Mouse (Mus musculus) hindbrain, embryonic 16.5 days (tissue): Measurements from ENCODE around the gene Krtap3-2. TPM values are rescaled to one million over a fixed set of nuclear protein-coding genes. Genes with fewer than 3 reads are reported as not detected.

Source experiments
- ATAC-seq: fragments of 200-750 bp; cut with Nextera tagmentation; 2 replicates; pipeline ENCODE4 v1.8.0; 2017; ENCODE audit warnings: moderate TSS enrichment, moderate library complexity
- H3K27ac ChIP-seq: fragments of 300-500 bp; sonication (generic); 2 replicates; pipeline ENCODE4 v1.5.1; 2014; ENCODE audit warnings: low read depth, mild to moderate bottlenecking, control low read depth, low read length, moderate library complexity
- H3K27me3 ChIP-seq: fragments of 300-500 bp; sonication (generic); replicated peaks from 2 replicates; pipeline ENCODE4 v1.6.1; 2014; ENCODE audit warnings: low read length; ENCODE audit not compliant: control insufficient read depth, insufficient read depth
- H3K36me3 ChIP-seq: fragments of 300-500 bp; sonication (generic); 2 replicates; pipeline ENCODE4 v1.6.1; 2014; ENCODE audit warnings: mild to moderate bottlenecking, low read length, moderate library complexity, mixed read lengths; ENCODE audit not compliant: control insufficient read depth, insufficient read depth
- H3K4me1 ChIP-seq: fragments of 300-500 bp; sonication (generic); 2 replicates; pipeline ENCODE4 v1.6.1; 2014; ENCODE audit warnings: low read depth, low read length; ENCODE audit not compliant: control insufficient read depth, insufficient read depth
- H3K4me2 ChIP-seq: fragments of 300-500 bp; sonication (generic); 2 replicates; pipeline ENCODE4 v1.6.1; 2014; ENCODE audit warnings: mild to moderate bottlenecking, low read length, control low read depth, moderate library complexity
- H3K4me3 ChIP-seq: fragments of 300-500 bp; sonication (generic); 2 replicates; pipeline ENCODE4 v1.5.1; 2014; ENCODE audit warnings: mild to moderate bottlenecking, low read length, control low read depth, moderate library complexity
- H3K9ac ChIP-seq: fragments of 300-500 bp; sonication (generic); 2 replicates; pipeline ENCODE4 v1.6.1; 2014; ENCODE audit warnings: low read depth, mild to moderate bottlenecking, control low read depth, low read length, moderate library complexity
- H3K9me3 ChIP-seq: fragments of 300-500 bp; sonication (generic); 2 replicates; pipeline ENCODE4 v1.6.1; 2014; ENCODE audit warnings: mild to moderate bottlenecking, low read length, moderate library complexity; ENCODE audit not compliant: control insufficient read depth
- WGBS: fragments of 180-500 bp; shearing (Covaris S2); extraction: QIAGEN DNeasy Blood & Tissue Kit; methylation state at CpG from one replicate; pipeline ENCODE4 v1.1.7; 2014; 5-methylcytosine and 5-hydroxymethylcytosine counted together
- polyA plus RNA-seq: library from polyadenylated mRNA; unstranded; fragments of >200 nt; fragmentation: Nextera tagmentation; extraction: Ambion mirVana; gene quantifications from 2 replicates; pipeline ENCODE4 v1.2.1, GENCODE M21; 2015

Gene Krtap3-2
- polyA plus RNA-seq, 1 experiment from 2014 or later = not detected

- 0 out of 2 replicates have a peak overlapping the region, but pooled peaks have one; percentile 38 for H3K9ac ChIP-seq
- H3K4me3 ChIP-seq = peak overlapping the region; percentile 13; the same call in 1 of the 2 replicates
- H3K4me2 ChIP-seq = peak overlapping the region; percentile 50
These were observed 17.5 kb upstream of the Krtap3-2 start for GRCm38 (mm10) chr11:99574106-99574505.

GRCm38 (mm10) chr11:99573164-99573563, 16.5 kb upstream of the Krtap3-2 start:
- Histone ChIP-seq H3K4me1 (no peaks in the 10 kb centered on the region), H3K4me3 (no peak overlapping the region), H3K27ac (no peak overlapping the region), H3K36me3 (no peaks in the 10 kb centered on the region), H3K4me2 (no peak overlapping the region), H3K27me3 (no peaks in the 10 kb centered on the region), H3K9ac (no peak overlapping the region), H3K9me3 (no peaks in the 10 kb centered on the region)
- ATAC-seq = no peak
- WGBS = 32% methylated on average over 4 of the region's 4 CpGs

More at GRCm38 (mm10) chr11:99574106-99574505, 17.5 kb upstream of the Krtap3-2 start:
- no peaks in the 10 kb centered on the region for H3K9me3 ChIP-seq
- WGBS = 2% methylated on average over 7 of the region's 7 CpGs
- no peaks in the 10 kb centered on the region for H3K36me3 ChIP-seq
- no peaks in the 10 kb centered on the region for H3K27me3 ChIP-seq
- no peaks in the 10 kb centered on the region for H3K4me1 ChIP-seq
- ATAC-seq = peak; percentile 72; the same call in 1 of the 2 replicates
- no peak overlapping the region for H3K27ac ChIP-seq

GRCm38 (mm10) chr11:99566530-99566929, 9.9 kb upstream of the Krtap3-2 start, which contains the start of gene Krtap3-1:
Gene Krtap3-1, minus strand, starts transcription at chr11:99566630.
- Histone ChIP-seq H3K27me3 (no peaks in the 10 kb centered on the region), H3K36me3 (no peaks in the 10 kb centered on the region), H3K9me3 (no peaks in the 10 kb centered on the region), H3K4me1 (no peaks in the 10 kb centered on the region), H3K4me3 (no peak within 1 kb of the TSS), H3K27ac (no peak within 1 kb of the TSS), H3K9ac (no peak within 1 kb of the TSS), H3K4me2 (no peak within 1 kb of the TSS)
- WGBS = 87% methylated on average over 7 of the region's 7 CpGs
- no peak for ATAC-seq

GRCm38 (mm10) chr11:99562580-99562979, 5.9 kb upstream of the Krtap3-2 start:
- Histone ChIP-seq H3K9ac (no peak overlapping the region), H3K27ac (no peak overlapping the region)
- 87% methylated on average over 6 of the region's 6 CpGs for WGBS

GRCm38 (mm10) chr11:99559366-99559765, 2.7 kb upstream of the Krtap3-2 start, which contains the start of gene Gm11939:
Gene Gm11939, minus strand, starts transcription at chr11:99559466.
- H3K27ac ChIP-seq = no peak within 1 kb of the TSS

More at GRCm38 (mm10) chr11:99562580-99562979, 5.9 kb upstream of the Krtap3-2 start:
- no peak overlapping the region for H3K4me3 ChIP-seq
- H3K9me3 ChIP-seq = no peaks in the 10 kb centered on the region
- no peak for ATAC-seq
- no peak overlapping the region for H3K4me2 ChIP-seq
- H3K36me3 ChIP-seq = no peaks in the 10 kb centered on the region
- no peaks in the 10 kb centered on the region for H3K27me3 ChIP-seq
- no peaks in the 10 kb centered on the region for H3K4me1 ChIP-seq

GRCm38 (mm10) chr11:99557976-99558745, 1.5 kb upstream of the Krtap3-2 start:
- Histone ChIP-seq H3K4me2 (no peak overlapping the region), H3K27me3 (no peaks in the 10 kb centered on the region), H3K36me3 (no peaks in the 10 kb centered on the region), H3K9ac (no peak overlapping the region), H3K4me3 (no peak overlapping the region), H3K9me3 (no peaks in the 10 kb centered on the region), H3K27ac (no peak overlapping the region), H3K4me1 (no peaks in the 10 kb centered on the region)
- ATAC-seq = no peak
- 82% methylated on average over 3 of the region's 3 CpGs for WGBS

More at GRCm38 (mm10) chr11:99559366-99559765, 2.7 kb upstream of the Krtap3-2 start, which contains the start of gene Gm11939:
- Histone ChIP-seq H3K4me3 (no peak within 1 kb of the TSS), H3K4me2 (no peak within 1 kb of the TSS), H3K9me3 (no peaks in the 10 kb centered on the region), H3K4me1 (no peaks in the 10 kb centered on the region), H3K27me3 (no peaks in the 10 kb centered on the region), H3K9ac (no peak within 1 kb of the TSS), H3K36me3 (no peaks in the 10 kb centered on the region)
- ATAC-seq = no peak
- 96% methylated on average over 9 of the region's 9 CpGs for WGBS

GRCm38 (mm10) chr11:99556195-99556594, 458 bp downstream of the Krtap3-2 start:
- Histone ChIP-seq H3K9ac (no peak overlapping the region), H3K27ac (no peak overlapping the region), H3K4me1 (no peaks in the 10 kb centered on the region), H3K4me2 (no peak overlapping the region), H3K36me3 (no peaks in the 10 kb centered on the region), H3K4me3 (no peak overlapping the region), H3K27me3 (no peaks in the 10 kb centered on the region), H3K9me3 (no peaks in the 10 kb centered on the region)
- WGBS = 92% methylated on average over 2 of the region's 2 CpGs
- ATAC-seq = no peak

GRCm38 (mm10) chr11:99550765-99551164, 5.9 kb downstream of the Krtap3-2 start, which contains the start of gene Krtap3-3:
Gene Krtap3-3, minus strand, starts transcription at chr11:99550865.
- WGBS = 74% methylated on average over 4 of the region's 4 CpGs
- Histone ChIP-seq H3K9me3 (no peaks in the 10 kb centered on the region), H3K27ac (no peak within 1 kb of the TSS), H3K9ac (no peak within 1 kb of the TSS), H3K4me1 (no peaks in the 10 kb centered on the region), H3K27me3 (no peaks in the 10 kb centered on the region), H3K4me3 (no peak within 1 kb of the TSS), H3K36me3 (no peaks in the 10 kb centered on the region), H3K4me2 (no peak within 1 kb of the TSS)
- ATAC-seq = no peak

GRCm38 (mm10) chr11:99547892-99548291, 8.8 kb downstream of the Krtap3-2 start:
- Histone ChIP-seq H3K27me3 (no peaks in the 10 kb centered on the region), H3K9me3 (no peaks in the 10 kb centered on the region), H3K4me2 (no peak overlapping the region), H3K4me1 (no peaks in the 10 kb centered on the region), H3K36me3 (no peaks in the 10 kb centered on the region), H3K4me3 (no peak overlapping the region), H3K9ac (no peak overlapping the region), H3K27ac (no peak overlapping the region)
- ATAC-seq = no peak
